Mouse (Mus musculus) left cerebral cortex, postnatal 14 days (tissue): ENCODE measurements around the gene Slc9a1. TPM values are rescaled to one million over a fixed set of nuclear protein-coding genes. Genes with fewer than 3 reads are reported as not detected.

Experiments used
- DNase-seq, 2 experiments: peaks; one replicate each; pipeline ENCODE4 v3.0.0; 2021 to 2022; ENCODE audit warnings: low spot score in 2 of 2, mixed read lengths in 1 of 2
- intact Hi-C: fragments of 180-260 bp; cut with DNase I; formaldehyde crosslinking; loops from one replicate; pipeline ENCODE4 v1.15.1; 2025
- total RNA-seq, 2 experiments: library from RNA; stranded (reverse); gene quantifications; 2 replicates each; pipeline ENCODE4 v1.2.3; 2021

Gene Slc9a1
- total RNA-seq, 2 experiments from 2014 or later, result 41.5 to 46.7 TPM

- intact Hi-C loops, result no loop called here
- no peak for DNase-seq
These were observed 26.6 kb downstream of the Slc9a1 start for GRCm38 (mm10) chr4:133396079-133396478.

GRCm38 (mm10) chr4:133397299-133397698, 27.8 kb downstream of the Slc9a1 start:
- DNase-seq, result no peak

GRCm38 (mm10) chr4:133397961-133398360, 28.5 kb downstream of the Slc9a1 start:
- DNase-seq, result no peak

More at GRCm38 (mm10) chr4:133397299-133397698, 27.8 kb downstream of the Slc9a1 start:
- intact Hi-C loops, result no loop called here

GRCm38 (mm10) chr4:133398619-133399018, 29.1 kb downstream of the Slc9a1 start:
- intact Hi-C loops, result no loop called here
- no peak for DNase-seq

More at GRCm38 (mm10) chr4:133397961-133398360, 28.5 kb downstream of the Slc9a1 start:
- intact Hi-C loops, result no loop called here

- DNase-seq, result no peak
- intact Hi-C loops, result no loop called here
These were observed 30.0 kb downstream of the Slc9a1 start for GRCm38 (mm10) chr4:133399509-133399908.

- intact Hi-C loops, result no loop called here
- no peak for DNase-seq
These were observed 30.6 kb downstream of the Slc9a1 start for GRCm38 (mm10) chr4:133400098-133400497.

GRCm38 (mm10) chr4:133402011-133402410, 32.5 kb downstream of the Slc9a1 start:
- DNase-seq, result no peak
- intact Hi-C loops, result no loop called here

GRCm38 (mm10) chr4:133403611-133404228, 34.2 kb downstream of the Slc9a1 start:
- DNase-seq, result no peak
- intact Hi-C loops, result no loop called here

- no peak for DNase-seq
- intact Hi-C loops, result no loop called here
These were observed 34.8 kb downstream of the Slc9a1 start for GRCm38 (mm10) chr4:133404256-133404655.

GRCm38 (mm10) chr4:133406313-133407056, 37.0 kb downstream of the Slc9a1 start:
- intact Hi-C loops, result no loop called here
- DNase-seq, result no peak

GRCm38 (mm10) chr4:133407114-133407787, 37.7 kb downstream of the Slc9a1 start:
- DNase-seq, result peak in 1 of 2 experiments; percentile 41
- intact Hi-C loops, result no loop called here

- DNase-seq, result no peak
- intact Hi-C loops, result no loop called here
These were observed 38.5 kb downstream of the Slc9a1 start for GRCm38 (mm10) chr4:133408006-133408405.

GRCm38 (mm10) chr4:133410994-133411393, 41.5 kb downstream of the Slc9a1 start:
- intact Hi-C loops, result no loop called here
- DNase-seq, result no peak

GRCm38 (mm10) chr4:133412096-133412495, 42.6 kb downstream of the Slc9a1 start:
- intact Hi-C loops, result no loop called here
- no peak for DNase-seq

GRCm38 (mm10) chr4:133412575-133413540, 43.4 kb downstream of the Slc9a1 start:
- intact Hi-C loops, result no loop called here
- no peak for DNase-seq

GRCm38 (mm10) chr4:133413617-133414016, 44.1 kb downstream of the Slc9a1 start:
- intact Hi-C loops, result no loop called here
- no peak for DNase-seq

GRCm38 (mm10) chr4:133414920-133415319, 45.4 kb downstream of the Slc9a1 start:
- intact Hi-C loops, result no loop called here
- DNase-seq, result peak in 1 of 2 experiments; percentile 66

GRCm38 (mm10) chr4:133419312-133420004, 50.0 kb downstream of the Slc9a1 start:
- intact Hi-C loops, result loop anchor here (5.0 kb wide), 2 partner anchors 93 to 107 kb away; no protein-coding TSS in a partner anchor
- DNase-seq, result peak; percentile 54 to 56
